Mouse (Mus musculus) forelimb bud, embryonic 11.5 days (tissue): Measurements from ENCODE around the gene Tk1.
"Not testable (repeated sequence)": the region's sequence is repeated elsewhere in the genome, so short reads cannot be mapped to it uniquely, and the experiment has no call there.

Experiments
- DNase-seq: peaks from one replicate; pipeline ENCODE4 v3.0.0-alpha.2; 2012; ENCODE audit warnings: low read depth, low spot score

Gene Tk1

DNA sequence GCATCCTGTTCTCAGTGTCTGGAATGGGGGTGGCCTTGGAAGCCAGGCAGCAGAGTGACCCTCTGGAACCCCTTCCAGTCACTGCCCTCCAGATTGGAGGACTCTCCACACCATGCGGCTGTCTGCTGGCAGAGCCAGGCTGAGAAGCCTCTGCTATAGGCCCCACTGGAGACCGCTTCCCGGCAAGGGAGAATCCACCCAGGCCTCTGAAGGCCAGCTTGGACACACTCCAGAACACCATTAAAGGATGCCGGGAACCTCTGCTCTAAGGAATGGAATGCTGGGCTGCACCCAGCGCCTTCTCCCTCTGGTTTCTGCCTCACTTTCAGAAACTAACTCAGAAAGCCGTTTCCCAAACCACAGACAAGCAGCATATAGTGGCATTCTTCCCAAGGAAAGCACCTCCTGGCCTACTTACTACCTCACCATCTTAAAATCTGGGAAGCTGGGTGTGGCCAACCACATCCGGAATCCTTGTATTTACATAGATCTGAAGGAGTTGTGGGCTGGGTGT is 3.1 kb downstream of the Tk1 start:
- no peak for DNase-seq

GRCm38 (mm10) chr11:117821868-117822267 is 4.0 kb downstream of the Tk1 start:
- DNase-seq = no peak

DNA sequence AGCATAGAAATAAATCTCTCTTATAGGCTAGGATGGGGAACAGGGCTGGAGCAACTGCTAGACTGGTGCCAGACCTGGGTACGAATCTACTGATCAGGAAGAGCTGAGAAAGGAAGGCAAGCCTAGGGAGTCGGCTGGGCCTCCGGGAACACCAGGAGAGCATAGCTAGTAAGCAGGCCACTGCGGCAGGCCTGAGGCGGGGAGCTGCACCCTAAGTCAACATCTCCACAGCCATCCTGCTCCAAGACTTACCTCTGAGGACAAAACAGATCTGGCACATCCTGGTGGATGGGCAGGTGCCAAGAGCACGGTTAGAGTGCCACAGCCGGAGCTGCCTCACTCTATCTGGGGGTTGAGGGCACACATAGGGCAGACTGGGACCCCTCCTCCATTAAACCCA is 5.7 kb downstream of the Tk1 start:
- no peak for DNase-seq

- DNase-seq = no peak
Measured at GRCm38 (mm10) chr11:117819095-117819494, 6.8 kb downstream of the Tk1 start.

- no peak for DNase-seq
Measured at GRCm38 (mm10) chr11:117816389-117816996, 9.4 kb downstream of the Tk1 start.

GRCm38 (mm10) chr11:117815850-117816249 is 10.0 kb downstream of the Tk1 start:
- DNase-seq = not testable (repeated sequence)

- no peak for DNase-seq
Measured at GRCm38 (mm10) chr11:117814704-117815366, 11.1 kb downstream of the Tk1 start.

DNA sequence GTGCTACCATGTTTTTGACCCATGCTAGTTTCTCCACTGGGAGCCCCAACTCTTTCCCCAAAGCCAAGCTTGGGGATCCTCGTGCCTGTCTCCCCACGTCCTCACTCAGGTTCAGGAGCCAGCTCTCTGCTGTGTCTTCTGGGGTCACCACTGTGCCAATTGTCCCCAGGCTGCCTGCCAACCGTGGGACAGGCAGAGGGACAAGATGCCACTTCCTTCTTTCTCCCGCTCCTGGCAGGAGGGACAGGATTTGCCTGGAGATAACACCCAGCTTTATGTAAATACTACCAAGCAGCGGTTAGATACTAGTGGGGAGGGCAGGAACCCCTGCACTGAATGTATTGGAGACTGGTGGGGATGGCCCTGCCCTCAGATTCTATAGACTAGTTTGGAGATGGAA is 12.0 kb downstream of the Tk1 start:
- no peak for DNase-seq

DNA sequence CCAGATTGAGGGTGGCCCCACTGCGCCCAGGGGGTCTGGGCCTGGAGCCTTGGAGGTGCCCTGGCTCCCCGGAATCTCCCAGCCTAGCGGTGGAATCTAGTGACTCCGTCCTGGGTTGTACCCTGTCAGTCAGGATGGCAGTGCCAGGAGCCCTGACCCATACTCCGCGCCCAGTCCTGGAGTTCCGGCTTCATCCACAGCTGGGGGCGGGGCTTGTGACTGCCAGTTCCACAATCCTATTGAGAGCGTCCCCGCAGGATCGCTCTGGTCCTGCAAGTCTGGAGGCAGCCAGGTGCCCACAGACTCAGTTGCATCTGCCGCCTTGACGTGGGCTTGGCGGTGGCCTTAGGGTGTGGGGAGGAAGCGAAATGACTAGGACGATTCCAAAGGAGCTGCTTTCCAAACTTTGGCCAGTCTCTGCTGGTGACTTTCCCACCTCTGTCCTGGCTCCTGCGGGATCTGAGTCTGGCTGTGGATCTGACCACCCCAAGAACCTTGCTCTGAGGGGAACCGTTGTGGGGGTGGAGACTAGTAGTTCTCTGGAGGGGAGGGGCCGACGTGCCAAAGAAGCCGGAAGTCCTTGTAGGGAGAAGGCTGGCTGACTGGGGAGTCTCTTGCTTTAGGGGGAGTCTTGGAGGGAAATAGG is 15.4 kb downstream of the Tk1 start:
- peak; percentile 74 for DNase-seq

- DNase-seq = peak; percentile 63
Measured at GRCm38 (mm10) chr11:117809407-117810311, 16.2 kb downstream of the Tk1 start, which contains the start of the genes Gm20708 and Syngr2. Gene Gm20708, plus strand, starts transcription at chr11:117809668. Gene Syngr2, plus strand, starts transcription at chr11:117809668.

DNA sequence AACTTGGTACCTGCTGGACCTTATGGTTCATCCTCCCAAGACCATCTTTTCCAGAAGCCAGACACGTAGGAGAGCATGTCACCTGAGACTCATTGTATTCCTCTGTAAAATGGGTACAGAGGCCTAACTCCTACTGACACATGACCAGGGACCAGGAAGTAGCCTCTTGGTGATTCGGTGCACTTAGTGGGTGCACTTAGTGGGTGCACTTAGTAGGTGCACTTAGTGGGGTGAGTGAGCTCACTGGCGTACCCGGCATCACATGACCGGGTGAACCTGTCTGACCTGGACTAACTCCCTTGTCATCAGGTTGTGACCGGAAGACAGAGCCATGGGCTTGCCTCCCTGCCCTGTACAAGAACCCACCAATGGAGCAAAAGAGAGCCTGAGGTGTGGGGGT is 19.1 kb downstream of the Tk1 start:
- DNase-seq = no peak

DNA sequence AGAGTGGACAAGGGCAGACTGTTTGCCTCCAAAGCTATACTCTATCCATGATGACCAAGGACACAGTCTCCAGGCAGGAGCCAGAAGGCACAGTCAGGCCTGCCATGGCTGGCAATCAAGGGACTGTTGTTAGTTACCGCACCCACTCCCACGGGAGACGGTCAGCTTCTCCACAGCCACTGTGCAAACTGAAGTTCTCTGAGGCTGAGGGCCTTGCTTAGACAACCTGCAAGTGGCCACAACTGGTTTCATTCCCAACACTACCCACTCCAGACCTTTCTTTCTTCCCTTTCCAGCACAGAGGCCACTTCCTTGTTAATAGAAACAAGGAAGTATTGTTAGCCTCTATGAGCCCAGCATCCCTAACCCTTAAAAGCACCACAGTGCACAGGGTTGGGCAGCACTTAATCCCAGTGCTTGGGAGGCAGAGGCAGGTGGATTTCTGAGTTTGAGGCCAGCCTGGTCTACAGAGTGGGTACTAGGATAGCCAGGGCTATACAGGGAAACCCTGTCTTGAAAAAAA is 22.7 kb downstream of the Tk1 start:
- no peak for DNase-seq

DNA sequence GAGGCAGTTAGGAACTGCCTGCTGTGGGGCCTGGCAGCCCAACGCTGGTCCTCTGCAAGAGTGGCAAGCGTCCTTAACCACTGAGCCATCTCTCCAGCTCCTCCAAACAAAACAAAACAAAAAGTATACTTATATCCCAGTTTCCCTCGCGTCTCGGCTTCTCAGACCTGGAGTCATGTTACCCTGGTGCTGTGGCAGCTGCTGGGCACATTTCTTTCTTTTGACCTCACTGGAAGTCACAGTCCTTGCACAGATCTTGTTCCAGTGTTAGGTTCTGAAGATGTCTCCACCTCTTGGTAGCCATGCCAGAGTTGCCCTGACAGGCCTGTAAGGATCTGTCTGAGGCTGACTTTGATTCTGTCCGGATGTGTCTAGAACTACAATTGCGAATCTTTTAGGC is 24.2 kb downstream of the Tk1 start:
- no peak for DNase-seq

GRCm38 (mm10) chr11:117800038-117800437 is 25.9 kb downstream of the Tk1 start:
- no peak for DNase-seq

DNA sequence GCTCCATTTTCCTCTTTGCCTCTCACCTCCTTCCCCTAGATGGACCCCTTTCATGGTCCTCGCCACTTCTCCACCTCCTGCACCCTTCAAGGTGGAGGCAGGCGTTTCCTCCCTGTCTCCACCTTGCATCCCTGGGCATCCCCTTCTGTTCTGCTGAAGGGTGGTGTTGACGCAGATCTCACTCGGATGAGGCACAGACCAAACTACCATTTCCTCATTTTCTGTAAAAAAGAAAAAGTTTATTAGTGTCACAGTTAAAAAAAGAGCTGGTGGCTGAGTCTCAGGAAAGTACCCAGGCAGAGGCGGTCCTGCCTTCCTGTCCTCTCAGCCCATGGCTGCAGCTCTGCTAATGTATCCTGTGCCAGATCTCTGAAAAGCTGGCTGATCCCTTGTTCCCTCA is 26.7 kb downstream of the Tk1 start:
- DNase-seq = no peak

DNA sequence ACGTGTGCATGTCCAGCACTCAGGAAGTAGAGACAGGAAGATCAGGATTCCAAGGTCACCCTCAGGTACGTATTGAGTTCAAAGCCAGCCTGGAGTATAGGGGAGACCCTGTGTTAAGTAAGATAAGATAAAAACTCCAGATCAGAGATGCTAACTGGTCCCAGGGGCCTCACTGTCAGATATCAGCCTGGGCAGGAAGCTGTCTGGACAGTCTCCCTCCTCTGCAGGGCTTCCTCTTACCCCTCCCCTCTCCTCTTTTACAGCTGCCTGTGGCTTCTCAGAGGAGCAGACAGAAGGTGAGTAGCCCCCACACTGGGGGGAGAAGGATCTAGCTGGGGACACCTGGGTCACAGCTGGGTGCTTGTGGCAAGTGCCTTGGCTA is 27.7 kb downstream of the Tk1 start:
- DNase-seq = no peak

DNA sequence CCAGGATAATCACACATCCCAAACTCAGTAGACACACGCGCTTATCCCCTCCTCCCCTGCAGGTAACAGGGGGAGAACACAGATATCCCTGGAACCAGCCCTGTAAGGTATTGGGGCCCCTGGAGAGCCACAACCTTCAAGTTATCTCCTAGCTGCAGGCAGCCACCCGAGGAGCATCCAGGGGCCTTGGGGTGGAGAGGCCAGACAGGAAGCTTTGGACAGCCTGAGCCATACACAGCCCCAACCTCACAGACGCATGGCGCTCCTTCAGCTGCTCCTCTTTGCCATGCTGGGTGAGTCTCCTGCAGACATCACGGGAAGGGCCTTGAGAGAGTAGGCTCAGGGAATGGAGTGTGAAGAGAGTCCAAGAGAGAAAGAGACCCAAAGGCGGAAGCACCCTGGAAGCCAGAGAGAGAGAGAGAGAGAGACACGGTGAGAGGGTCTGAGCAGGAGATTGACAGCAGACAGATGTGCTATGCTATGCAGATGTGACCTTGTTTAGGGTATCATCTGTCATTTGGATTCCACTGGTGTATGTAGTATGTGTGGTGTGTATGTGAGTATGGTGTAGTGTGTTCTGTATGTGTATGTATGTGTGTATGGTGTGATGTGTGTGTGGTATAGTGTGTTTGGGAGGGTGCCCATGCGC is 28.3 kb downstream of the Tk1 start, which contains the start of gene 6030468B19Rik:
Gene 6030468B19Rik, plus strand, starts transcription at position 150 of the 649 bp plus-strand sequence.
- no peak for DNase-seq

GRCm38 (mm10) chr11:117796954-117797353 is 28.9 kb downstream of the Tk1 start:
- DNase-seq = no peak

- DNase-seq = no peak
Measured at GRCm38 (mm10) chr11:117794035-117794551, 31.8 kb downstream of the Tk1 start.

DNA sequence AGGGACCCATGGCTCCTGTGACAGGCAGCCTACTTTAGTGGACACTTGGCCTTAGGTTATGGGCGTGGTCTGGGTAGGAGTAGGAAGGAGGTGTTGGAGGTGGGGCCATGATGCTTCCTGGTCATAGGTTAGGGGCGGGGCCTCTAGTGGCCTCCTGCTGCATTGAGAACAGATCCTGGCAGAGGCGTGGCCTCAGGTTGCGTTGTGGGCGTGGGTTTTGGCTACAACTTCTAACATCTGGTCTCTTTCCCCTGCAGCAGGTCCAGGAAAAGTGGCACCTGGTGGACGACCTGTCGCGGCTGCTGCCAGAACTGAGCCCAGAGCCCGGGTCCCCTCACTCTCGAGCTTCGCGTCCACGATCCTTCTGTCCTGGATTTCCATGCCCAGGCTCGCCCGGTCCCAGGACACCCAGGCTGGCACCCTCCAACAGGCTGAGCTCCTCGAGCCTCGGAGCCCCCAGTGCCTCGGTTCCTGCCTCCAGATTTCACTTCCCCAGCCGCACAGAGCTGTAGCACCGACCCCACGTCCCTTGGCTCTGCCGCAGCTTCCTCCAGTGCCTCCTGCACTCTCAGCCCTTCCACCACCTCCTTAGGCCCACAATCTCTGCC is 33.5 kb downstream of the Tk1 start:
- DNase-seq = peak; percentile 70
